Mouse (Mus musculus) layer of hippocampus, adult 2 months (tissue): ENCODE data around the gene Olfr110. TPM values are rescaled to one million over a fixed set of nuclear protein-coding genes. Genes with fewer than 3 reads are reported as not detected.
"Not testable (repeated sequence)": the region's sequence is repeated elsewhere in the genome, so short reads cannot be mapped to it uniquely, and the experiment has no call there.

Source experiments
- DNase-seq, 2 experiments: peaks; one replicate each; pipeline ENCODE4 v3.0.0; 2022; ENCODE audit warnings: low spot score in 2 of 2
- H3K27ac ChIP-seq: fragments of 200-600 bp; 2 replicates; pipeline ENCODE4 v1.8.1; 2022
- H3K4me3 ChIP-seq: fragments of 200-600 bp; 2 replicates; pipeline ENCODE4 v1.8.1; 2022; ENCODE audit warnings: mild to moderate bottlenecking
- CTCF ChIP-seq: fragments of 200-600 bp; conservative IDR thresholded peaks from 2 replicates; pipeline ENCODE4 v1.8.1; 2022; ENCODE audit warnings: antibody characterized with exemption, mild to moderate bottlenecking, moderate library complexity
- long read RNA-seq, 2 experiments: library from polyadenylated mRNA; stranded (forward); transcript quantifications; one replicate each; pipeline ENCODE4 v2.0.0; 2021; ENCODE audit warnings: borderline mapping rate in 2 of 2
- total RNA-seq, 2 experiments: library from RNA; stranded (reverse); gene quantifications; 2 replicates each; pipeline ENCODE4 v1.2.3; 2021

Olfr110 gene
- not detected for total RNA-seq
- long read RNA-seq, experiment 1: 0 reads
- long read RNA-seq, experiment 2: 0 reads

GRCm38 (mm10) chr17:37491930-37492518, at the start of gene Olfr110:
TSS of gene Olfr110 (plus strand) at chr17:37492468.
- no peak for DNase-seq
- H3K27ac ChIP-seq: no peak within 1 kb of the TSS

GRCm38 (mm10) chr17:37445180-37445579, 47.1 kb upstream of the Olfr110 start, which contains the start of gene Olfr108:
TSS of gene Olfr108 (plus strand) at chr17:37445480.
- TF ChIP-seq CTCF: no peak
- H3K4me3 ChIP-seq: no peak within 1 kb of the TSS
- no peak for DNase-seq
- H3K27ac ChIP-seq: no peak within 1 kb of the TSS

More at GRCm38 (mm10) chr17:37491930-37492518, at the start of gene Olfr110:
- no peak for TF ChIP-seq CTCF
- H3K4me3 ChIP-seq: no peak within 1 kb of the TSS

GRCm38 (mm10) chr17:37458616-37459015, 33.7 kb upstream of the Olfr110 start, which contains the start of gene Olfr109:
TSS of gene Olfr109 (plus strand) at chr17:37458916.
- H3K4me3 ChIP-seq: no peak within 1 kb of the TSS
- no peak for DNase-seq
- no peak for TF ChIP-seq CTCF
- no peak within 1 kb of the TSS for H3K27ac ChIP-seq

- Histone ChIP-seq H3K4me3 (no peak within 1 kb of the TSS), H3K27ac (no peak within 1 kb of the TSS)
- no peak for DNase-seq
- no peak for TF ChIP-seq CTCF
These were observed 8.8 kb upstream of the Olfr110 start, which contains the start of gene H2-M2 for GRCm38 (mm10) chr17:37483452-37483851. TSS of gene H2-M2 (minus strand) at chr17:37483552.

- Histone ChIP-seq H3K27ac (no peak within 1 kb of the TSS), H3K4me3 (no peak within 1 kb of the TSS)
- no peak for TF ChIP-seq CTCF
- no peak for DNase-seq
These were observed 15.5 kb downstream of the Olfr110 start, which contains the start of gene Olfr111 for GRCm38 (mm10) chr17:37507730-37508129. TSS of gene Olfr111 (plus strand) at chr17:37508030.

- not testable (repeated sequence) for DNase-seq, H3K27ac ChIP-seq, H3K4me3 ChIP-seq
These were observed 32.3 kb downstream of the Olfr110 start for GRCm38 (mm10) chr17:37524612-37525011.

GRCm38 (mm10) chr17:37525427-37525826, 33.2 kb downstream of the Olfr110 start:
- DNase-seq, H3K4me3 ChIP-seq, H3K27ac ChIP-seq: not testable (repeated sequence)

- Histone ChIP-seq H3K27ac (no peak overlapping the region), H3K4me3 (no peak overlapping the region)
- no peak for DNase-seq
- TF ChIP-seq CTCF: no peak
These were observed 42.9 kb downstream of the Olfr110 start for GRCm38 (mm10) chr17:37535173-37535572.

- not testable (repeated sequence) for H3K27ac ChIP-seq, H3K4me3 ChIP-seq, DNase-seq
These were observed 46.1 kb downstream of the Olfr110 start for GRCm38 (mm10) chr17:37538416-37538815.

GRCm38 (mm10) chr17:37541454-37542119, 49.3 kb downstream of the Olfr110 start:
- no peak overlapping the region for H3K4me3 ChIP-seq
- no peak for TF ChIP-seq CTCF
- DNase-seq: no peak
- H3K27ac ChIP-seq: no peak overlapping the region

- no peak for DNase-seq
- TF ChIP-seq CTCF: no peak
- H3K4me3 ChIP-seq: no peak overlapping the region
- H3K27ac ChIP-seq: no peak overlapping the region
These were observed 51.6 kb downstream of the Olfr110 start for GRCm38 (mm10) chr17:37543800-37544435.

Other genes starting within 250 kb of the Olfr110 start
- gene Olfr98, start 228.7 kb upstream of the Olfr110 start, total RNA-seq: not detected
- gene H2-M3, start 222.2 kb upstream of the Olfr110 start, total RNA-seq: 1 to 10 TPM; 2.4 to 3.4 TPM
- not detected for gene Olfr99, start 209.0 kb upstream of the Olfr110 start, total RNA-seq
- not detected for gene Olfr101, start 188.2 kb upstream of the Olfr110 start, total RNA-seq
- not detected for gene Olfr102, start 175.4 kb upstream of the Olfr110 start, total RNA-seq
- gene Olfr103, start 152.8 kb upstream of the Olfr110 start, total RNA-seq: not detected
- not detected for gene Olfr104-ps, start 132.9 kb upstream of the Olfr110 start, total RNA-seq
- gene Olfr105-ps, start 113.4 kb upstream of the Olfr110 start, total RNA-seq: not detected
- gene Olfr106-ps, start 102.1 kb upstream of the Olfr110 start, total RNA-seq: not detected
- not detected for gene Olfr107, start 93.2 kb upstream of the Olfr110 start, total RNA-seq
- not detected for gene Olfr108, start 47.0 kb upstream of the Olfr110 start, total RNA-seq
- gene Olfr109, start 33.6 kb upstream of the Olfr110 start, total RNA-seq: not detected
- not detected for gene H2-M2, start 8.9 kb upstream of the Olfr110 start, total RNA-seq
- gene Olfr111, start 15.6 kb downstream of the Olfr110 start, total RNA-seq: not detected
- gene Olfr112, start 77.0 kb downstream of the Olfr110 start, total RNA-seq: not detected
- not detected for gene Olfr113, start 85.2 kb downstream of the Olfr110 start, total RNA-seq
- not detected for gene Olfr114, start 100.3 kb downstream of the Olfr110 start, total RNA-seq
- not detected for gene Olfr115, start 134.6 kb downstream of the Olfr110 start, total RNA-seq
- gene Olfr116, start 134.7 kb downstream of the Olfr110 start, total RNA-seq: not detected
- gene Olfr117, start 171.3 kb downstream of the Olfr110 start, total RNA-seq: not detected
- gene Olfr118, start 174.5 kb downstream of the Olfr110 start, total RNA-seq: not detected
- gene Olfr119, start 204.1 kb downstream of the Olfr110 start, total RNA-seq: not detected
- not detected for gene Olfr120, start 229.3 kb downstream of the Olfr110 start, total RNA-seq